Mouse (Mus musculus): Measurements from ENCODE around the gene Hint1.
A peak's percentile ranks its signal among the peaks of the same experiment; 100 is the strongest.
"Not testable (repeated sequence)": the region's sequence is repeated elsewhere in the genome, so short reads cannot be mapped to it uniquely, and the experiment has no call there.

Gene Hint1

DNA sequence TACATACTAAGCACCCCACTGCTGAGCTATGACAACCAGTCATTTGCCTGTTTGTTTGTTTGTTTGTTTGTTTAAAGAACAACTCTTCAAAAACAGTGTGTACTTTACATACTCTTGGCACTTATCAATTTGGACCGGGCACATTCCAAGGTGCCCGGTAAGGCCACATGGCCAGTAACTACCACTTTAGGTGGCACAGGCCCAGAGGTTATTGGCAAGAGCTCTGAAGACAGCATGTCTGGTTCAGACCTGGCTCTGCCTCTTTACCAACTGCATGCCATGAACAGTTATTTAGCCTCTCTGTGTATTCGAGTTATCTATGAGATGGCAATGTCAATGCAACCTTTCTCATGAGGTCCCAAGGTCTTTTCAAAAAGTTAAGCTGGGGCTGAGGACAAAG, 30.5 kb downstream of the Hint1 start:
- DNase-seq (ENCODE audit: low spot score), result not testable (repeated sequence)

DNA sequence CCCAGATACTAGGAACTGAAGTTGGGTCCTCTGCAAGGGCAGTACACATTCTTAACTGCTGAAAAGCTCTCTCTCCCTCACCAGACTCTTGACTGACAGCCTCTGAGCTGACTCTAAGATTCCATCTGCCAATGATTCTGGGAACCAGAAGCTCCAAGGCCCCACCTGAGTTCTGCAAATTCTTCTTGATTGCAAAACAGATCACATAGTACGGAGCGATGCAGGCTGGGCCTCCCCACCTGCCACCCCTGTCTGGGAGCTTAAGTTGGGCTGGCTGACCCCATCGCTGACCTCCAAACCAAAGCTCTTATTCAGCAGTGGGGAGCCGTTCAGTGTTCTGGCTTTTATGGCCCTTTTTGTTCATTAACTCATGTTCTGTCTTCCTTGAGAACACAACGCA, 31.3 kb downstream of the Hint1 start:
- DNase-seq (ENCODE audit: low spot score), result no peak

DNA sequence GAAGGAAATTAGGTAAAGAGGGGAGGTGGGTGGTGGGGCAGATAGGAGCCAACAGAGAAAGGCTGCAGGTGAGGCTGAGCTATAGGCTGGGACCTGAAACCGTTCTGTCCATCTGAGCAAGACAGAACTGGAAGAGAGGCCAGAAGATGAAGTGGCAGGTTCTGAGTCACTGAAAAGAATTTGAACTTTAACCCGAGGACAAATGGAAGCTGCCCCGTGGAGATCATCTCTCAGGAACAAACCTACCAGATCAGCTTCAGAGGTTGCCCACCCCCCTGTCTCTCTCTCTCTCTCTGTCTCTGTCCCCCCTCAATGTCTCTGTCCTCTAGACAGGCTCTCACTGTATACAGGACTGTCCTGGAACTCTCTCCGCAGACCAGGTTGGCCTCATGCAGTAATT, 33.5 kb downstream of the Hint1 start:
- no peak for DNase-seq (ENCODE audit: low spot score)

- peak; percentile 48 for DNase-seq (ENCODE audit: low spot score)
Observed at GRCm38 (mm10) chr11:54902333-54903323, 36.4 kb downstream of the Hint1 start, which contains the start of gene Gpx3. Gene Gpx3, plus strand, starts transcription at chr11:54902453.

DNA sequence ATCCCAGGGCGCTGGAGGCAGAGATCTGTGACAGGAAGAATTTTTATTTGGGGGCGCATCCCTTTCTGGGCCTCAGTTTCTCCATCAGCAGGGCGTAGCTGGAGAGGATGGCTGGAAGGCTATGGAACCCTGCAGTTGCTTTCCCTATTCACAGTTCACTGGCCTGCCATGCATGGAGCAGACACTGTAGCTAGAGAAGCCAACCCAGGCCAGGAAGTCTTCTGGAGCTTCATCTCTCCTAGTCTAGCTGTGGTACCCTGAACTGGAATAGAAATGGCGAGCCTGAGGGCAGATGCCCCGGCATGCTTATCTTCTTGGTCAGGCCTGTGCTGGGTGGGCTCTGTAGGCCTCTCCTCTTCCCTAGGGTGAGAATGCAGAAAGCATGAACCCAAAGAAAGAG, 37.2 kb downstream of the Hint1 start:
- DNase-seq (ENCODE audit: low spot score), result no peak

- DNase-seq (ENCODE audit: low spot score), result no peak
Observed at GRCm38 (mm10) chr11:54903940-54904706, 37.9 kb downstream of the Hint1 start.

- DNase-seq (ENCODE audit: low spot score), result no peak
Observed at GRCm38 (mm10) chr11:54905086-54905485, 38.9 kb downstream of the Hint1 start.

GRCm38 (mm10) chr11:54905931-54906330, 39.7 kb downstream of the Hint1 start:
- DNase-seq (ENCODE audit: low spot score), result no peak

GRCm38 (mm10) chr11:54906466-54906865, 40.3 kb downstream of the Hint1 start:
- no peak for DNase-seq (ENCODE audit: low spot score)

- no peak for DNase-seq (ENCODE audit: low spot score)
Observed at GRCm38 (mm10) chr11:54907259-54907658, 41.1 kb downstream of the Hint1 start.

- no peak for DNase-seq (ENCODE audit: low spot score)
Observed at GRCm38 (mm10) chr11:54909273-54909672, 43.1 kb downstream of the Hint1 start.

- no peak for DNase-seq (ENCODE audit: low spot score)
Observed at GRCm38 (mm10) chr11:54910081-54910665, 44.0 kb downstream of the Hint1 start.

GRCm38 (mm10) chr11:54911201-54911600, 45.0 kb downstream of the Hint1 start:
- DNase-seq (ENCODE audit: low spot score), result no peak

DNA sequence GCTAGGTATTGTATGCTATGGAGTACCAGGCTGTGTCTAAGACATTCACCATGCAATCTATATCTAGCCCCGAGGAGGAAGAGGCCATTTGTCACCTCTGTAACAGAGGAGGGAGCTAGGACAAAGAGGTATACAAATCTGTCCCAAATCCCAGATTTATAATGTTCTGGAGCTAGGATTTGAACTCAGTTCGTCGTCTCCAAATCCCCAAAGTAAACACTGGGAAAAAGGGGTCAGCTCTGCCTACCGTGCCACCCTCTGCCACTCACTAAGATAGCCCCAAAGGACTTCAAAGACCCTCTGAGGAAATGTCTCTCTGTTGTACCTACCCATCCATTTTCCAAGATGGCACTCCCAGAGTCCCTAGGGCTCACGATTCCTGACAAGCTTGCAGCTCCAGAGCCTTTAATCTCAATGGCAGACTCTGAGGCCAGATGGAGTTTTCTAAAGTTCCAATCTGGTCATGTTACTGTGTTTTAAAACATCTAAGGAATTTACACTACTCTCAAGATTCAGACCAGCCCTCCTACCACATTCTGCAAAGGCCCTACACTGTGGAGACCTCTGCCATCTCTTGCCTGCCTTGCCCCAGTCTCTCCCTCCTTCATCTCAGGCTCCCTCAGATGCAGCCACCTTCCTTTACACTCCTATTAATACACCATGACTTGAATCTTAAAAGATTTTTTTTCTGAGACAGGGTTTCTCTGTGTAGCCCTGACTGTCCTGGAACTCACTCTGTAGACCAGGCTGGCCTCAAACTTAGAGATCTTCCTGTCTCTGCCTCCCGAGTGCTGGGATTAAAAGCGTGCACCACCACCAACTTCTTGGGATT, 45.7 kb downstream of the Hint1 start:
- DNase-seq (ENCODE audit: low spot score), result no peak

GRCm38 (mm10) chr11:54912503-54913316, 46.5 kb downstream of the Hint1 start:
- no peak for DNase-seq (ENCODE audit: low spot score)

DNA sequence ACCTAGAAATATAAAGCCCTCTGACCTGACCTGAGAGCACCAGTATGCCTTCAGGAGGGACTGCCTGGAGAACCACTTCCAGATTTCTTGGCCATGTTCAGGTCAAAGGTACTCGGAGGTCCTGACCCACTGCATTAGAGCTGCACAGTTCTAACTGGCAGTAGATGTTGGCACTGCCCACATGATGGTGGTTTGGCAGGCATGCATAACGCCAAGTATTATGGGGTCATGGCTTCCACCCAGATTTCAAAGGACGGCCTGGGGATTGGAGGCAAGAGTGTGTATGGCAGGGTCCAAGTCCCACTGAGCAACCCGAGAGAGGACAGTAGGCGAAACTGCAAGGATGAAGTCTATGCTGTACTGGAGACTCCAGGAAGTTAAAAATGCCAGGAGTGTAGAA, 47.7 kb downstream of the Hint1 start:
- no peak for DNase-seq (ENCODE audit: low spot score)

DNA sequence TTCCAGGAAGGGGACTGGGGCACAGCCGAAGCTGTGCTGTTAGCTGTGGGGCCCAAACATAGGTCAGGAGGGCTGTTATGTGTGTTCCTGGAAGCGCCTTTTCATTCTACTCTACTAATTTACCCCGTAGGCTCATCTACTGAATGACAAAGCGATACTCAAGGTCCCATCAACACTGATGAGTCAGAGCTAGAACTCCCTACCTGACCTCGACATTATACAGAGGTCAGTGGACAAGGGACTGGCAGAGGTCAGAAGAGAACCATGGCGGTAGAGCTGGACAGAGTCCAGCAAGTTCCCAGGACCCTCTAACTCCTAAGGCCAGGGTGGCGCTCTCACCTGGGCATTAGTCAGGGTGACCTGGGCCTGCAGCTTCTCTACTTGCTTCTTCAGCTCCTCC, 51.3 kb downstream of the Hint1 start:
- no peak for DNase-seq (ENCODE audit: low spot score)

DNA sequence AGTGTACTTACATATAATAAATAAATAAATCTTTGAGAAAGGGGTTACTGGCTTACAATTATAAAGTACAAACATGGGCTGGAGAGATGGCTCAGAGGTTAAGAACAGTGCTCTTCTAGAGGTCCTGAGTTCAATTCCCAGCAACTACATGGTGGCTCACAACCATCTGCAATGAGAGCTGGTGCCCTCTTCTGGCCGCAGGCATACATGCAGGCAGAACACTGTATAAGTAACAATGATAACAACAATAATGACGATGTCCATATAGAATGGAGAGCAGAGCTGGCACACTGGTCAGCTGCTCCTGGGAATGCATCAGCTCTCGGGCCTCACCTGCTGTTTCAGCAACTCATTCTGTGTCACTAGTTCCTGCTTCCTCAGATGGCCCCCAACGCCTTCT, 52.1 kb downstream of the Hint1 start:
- no peak for DNase-seq (ENCODE audit: low spot score)
